Mouse (Mus musculus): ENCODE data around the gene Tmem11. TPM values are rescaled to one million over a fixed set of nuclear protein-coding genes. Genes with fewer than 3 reads are reported as not detected.
A peak's percentile ranks its signal among the peaks of the same experiment; 100 is the strongest.

Gene Tmem11
- polyA plus RNA-seq, 1 experiment from 2014 or later: 55.9 TPM

- Histone ChIP-seq H3K4me1 (replicated peaks; ENCODE audit: insufficient read depth, low read length) (no peaks in the 10 kb centered on the region), H3K4me2 (ENCODE audit: low read length) (no peak overlapping the region), H3K36me3 (ENCODE audit: insufficient read depth, low read length) (peaks cover 19% of the 10 kb centered on the region), H3K9me3 (replicated peaks; ENCODE audit: low read length) (no peaks in the 10 kb centered on the region), H3K27me3 (ENCODE audit: insufficient read depth, low read length) (no peaks in the 10 kb centered on the region), H3K27ac (no peak overlapping the region), H3K9ac (ENCODE audit: low read depth, low read length) (no peak overlapping the region), H3K4me3 (replicated peaks; ENCODE audit: low read depth, low read length) (no peak overlapping the region)
- no peak for ATAC-seq (replicated peaks; ENCODE audit: low FRiP score, low read depth)
- DNase-seq (ENCODE audit: low spot score): no peak
- 87% methylated on average over 3 of the region's 3 CpGs for WGBS
- no peak for TF ChIP-seq CTCF (IDR thresholded peaks at IDR 0.05; ENCODE audit: low read depth)
Observed at GRCm38 (mm10) chr11:60867456-60867855, 11.6 kb downstream of the Tmem11 start.

GRCm38 (mm10) chr11:60866021-60866420 lies 13.1 kb downstream of the Tmem11 start:
- Histone ChIP-seq H3K9me3 (replicated peaks; ENCODE audit: low read length) (no peaks in the 10 kb centered on the region), H3K36me3 (ENCODE audit: insufficient read depth, low read length) (peaks cover 24% of the 10 kb centered on the region), H3K27ac (no peak overlapping the region; the same call in 1 of the 2 replicates), H3K27me3 (ENCODE audit: insufficient read depth, low read length) (no peaks in the 10 kb centered on the region), H3K4me1 (replicated peaks; ENCODE audit: insufficient read depth, low read length) (no peaks in the 10 kb centered on the region), H3K4me3 (replicated peaks; ENCODE audit: low read depth, low read length) (no peak overlapping the region), H3K9ac (ENCODE audit: low read depth, low read length) (no peak overlapping the region), H3K4me2 (ENCODE audit: low read length) (no peak overlapping the region)
- no peak for TF ChIP-seq CTCF (IDR thresholded peaks at IDR 0.05; ENCODE audit: low read depth)
- DNase-seq (ENCODE audit: low spot score): no peak
- 54% methylated on average over 2 of the region's 2 CpGs for WGBS
- ATAC-seq (replicated peaks; ENCODE audit: low FRiP score, low read depth): 0 out of 2 replicates have a peak, but pooled peaks have one; percentile 40

GRCm38 (mm10) chr11:60864916-60865315 lies 14.2 kb downstream of the Tmem11 start:
- ATAC-seq (replicated peaks; ENCODE audit: low FRiP score, low read depth) (no peak), DNase-seq (ENCODE audit: low spot score) (no peak)
- Histone ChIP-seq H3K4me1 (replicated peaks; ENCODE audit: insufficient read depth, low read length) (no peaks in the 10 kb centered on the region), H3K36me3 (ENCODE audit: insufficient read depth, low read length) (peaks cover 24% of the 10 kb centered on the region), H3K9me3 (replicated peaks; ENCODE audit: low read length) (no peaks in the 10 kb centered on the region), H3K27ac (no peak overlapping the region), H3K4me3 (replicated peaks; ENCODE audit: low read depth, low read length) (no peak overlapping the region), H3K27me3 (ENCODE audit: insufficient read depth, low read length) (no peaks in the 10 kb centered on the region), H3K4me2 (ENCODE audit: low read length) (no peak overlapping the region), H3K9ac (ENCODE audit: low read depth, low read length) (no peak overlapping the region)
- WGBS: 81% methylated on average over 14 of the region's 14 CpGs
- no peak for TF ChIP-seq CTCF (IDR thresholded peaks at IDR 0.05; ENCODE audit: low read depth)

- Histone ChIP-seq H3K4me1 (replicated peaks; ENCODE audit: insufficient read depth, low read length) (no peaks in the 10 kb centered on the region), H3K27me3 (ENCODE audit: insufficient read depth, low read length) (no peaks in the 10 kb centered on the region), H3K27ac (no peak overlapping the region), H3K9ac (ENCODE audit: low read depth, low read length) (no peak overlapping the region), H3K4me2 (ENCODE audit: low read length) (no peak overlapping the region), H3K4me3 (replicated peaks; ENCODE audit: low read depth, low read length) (no peak overlapping the region), H3K9me3 (replicated peaks; ENCODE audit: low read length) (no peaks in the 10 kb centered on the region), H3K36me3 (ENCODE audit: insufficient read depth, low read length) (peaks cover 24% of the 10 kb centered on the region)
- ATAC-seq (replicated peaks; ENCODE audit: low FRiP score, low read depth) (no peak), DNase-seq (ENCODE audit: low spot score) (no peak)
- WGBS: 85% methylated on average over 2 of the region's 2 CpGs
- TF ChIP-seq CTCF (IDR thresholded peaks at IDR 0.05; ENCODE audit: low read depth): no peak
Observed at GRCm38 (mm10) chr11:60864166-60864565, 14.9 kb downstream of the Tmem11 start.

- H3K4me1 ChIP-seq (replicated peaks; ENCODE audit: insufficient read depth, low read length): no peaks in the 10 kb centered on the region
- H3K9ac ChIP-seq (ENCODE audit: low read depth, low read length): no peak overlapping the region
- no peak overlapping the region for H3K4me2 ChIP-seq (ENCODE audit: low read length)
- 88% methylated on average over 4 of the region's 4 CpGs for WGBS
- TF ChIP-seq CTCF (IDR thresholded peaks at IDR 0.05; ENCODE audit: low read depth): no peak
- ATAC-seq (replicated peaks; ENCODE audit: low FRiP score, low read depth) (no peak), DNase-seq (ENCODE audit: low spot score) (no peak)
- H3K4me3 ChIP-seq (replicated peaks; ENCODE audit: low read depth, low read length): no peak overlapping the region
- peaks cover 30% of the 10 kb centered on the region for H3K36me3 ChIP-seq (ENCODE audit: insufficient read depth, low read length)
- no peaks in the 10 kb centered on the region for H3K27me3 ChIP-seq (ENCODE audit: insufficient read depth, low read length)
- no peak overlapping the region for H3K27ac ChIP-seq
- no peaks in the 10 kb centered on the region for H3K9me3 ChIP-seq (replicated peaks; ENCODE audit: low read length)
Observed at GRCm38 (mm10) chr11:60863196-60863595, 15.9 kb downstream of the Tmem11 start.

GRCm38 (mm10) chr11:60861993-60862392 lies 17.1 kb downstream of the Tmem11 start:
- H3K27ac ChIP-seq: no peak overlapping the region
- ATAC-seq (replicated peaks; ENCODE audit: low FRiP score, low read depth) (no peak), DNase-seq (ENCODE audit: low spot score) (no peak)
- no peak overlapping the region for H3K9ac ChIP-seq (ENCODE audit: low read depth, low read length)
- WGBS: 86% methylated on average over 3 of the region's 3 CpGs
- H3K9me3 ChIP-seq (replicated peaks; ENCODE audit: low read length): no peaks in the 10 kb centered on the region
- TF ChIP-seq CTCF (IDR thresholded peaks at IDR 0.05; ENCODE audit: low read depth): no peak
- H3K4me1 ChIP-seq (replicated peaks; ENCODE audit: insufficient read depth, low read length): no peaks in the 10 kb centered on the region
- peaks cover 36% of the 10 kb centered on the region for H3K36me3 ChIP-seq (ENCODE audit: insufficient read depth, low read length)
- no peak overlapping the region for H3K4me2 ChIP-seq (ENCODE audit: low read length)
- H3K27me3 ChIP-seq (ENCODE audit: insufficient read depth, low read length): no peaks in the 10 kb centered on the region
- H3K4me3 ChIP-seq (replicated peaks; ENCODE audit: low read depth, low read length): no peak overlapping the region

GRCm38 (mm10) chr11:60856587-60856986 lies 22.5 kb downstream of the Tmem11 start:
- no peak overlapping the region for H3K9ac ChIP-seq (ENCODE audit: low read depth, low read length)
- no peak overlapping the region for H3K4me3 ChIP-seq (replicated peaks; ENCODE audit: low read depth, low read length)
- WGBS: 34% methylated on average over 3 of the region's 3 CpGs
- no peak overlapping the region for H3K27ac ChIP-seq
- H3K9me3 ChIP-seq (replicated peaks; ENCODE audit: low read length): no peaks in the 10 kb centered on the region
- H3K4me1 ChIP-seq (replicated peaks; ENCODE audit: insufficient read depth, low read length): no peaks in the 10 kb centered on the region
- no peaks in the 10 kb centered on the region for H3K27me3 ChIP-seq (ENCODE audit: insufficient read depth, low read length)
- TF ChIP-seq CTCF (IDR thresholded peaks at IDR 0.05; ENCODE audit: low read depth): no peak
- ATAC-seq (replicated peaks; ENCODE audit: low FRiP score, low read depth) (no peak), DNase-seq (ENCODE audit: low spot score) (no peak)
- H3K4me2 ChIP-seq (ENCODE audit: low read length): no peak overlapping the region
- peaks cover 19% of the 10 kb centered on the region; the same call in 1 of the 2 replicates for H3K36me3 ChIP-seq (ENCODE audit: insufficient read depth, low read length)
